Mouse (Mus musculus) lung, adult 2 months (tissue): ENCODE measurements around the gene Hhipl2. TPM values are rescaled to one million over a fixed set of nuclear protein-coding genes. Genes with fewer than 3 reads are reported as not detected.
A peak's percentile ranks its signal among the peaks of the same experiment; 100 is the strongest.
"Not testable (repeated sequence)": the region's sequence is repeated elsewhere in the genome, so short reads cannot be mapped to it uniquely, and the experiment has no call there.

ENCODE experiments used
- DNase-seq: peaks from one replicate; pipeline ENCODE4 v3.0.0; 2022
- H3K4me1 ChIP-seq: fragments of 200-500 bp; 2 replicates; pipeline ENCODE4 v1.6.1; 2011; ENCODE audit warnings: low read length; ENCODE audit not compliant: control insufficient read depth, insufficient read depth
- H3K4me3 ChIP-seq: fragments of 200-500 bp; replicated peaks from 2 replicates; pipeline ENCODE3; 2011; ENCODE audit warnings: low read depth, mild to moderate bottlenecking, control low read depth, low read length; ENCODE audit errors: extremely low read depth
- CTCF ChIP-seq: fragments of 200-500 bp; IDR thresholded peaks from 2 replicates; pipeline ENCODE4 v1.5.1; 2011; ENCODE audit warnings: mild to moderate bottlenecking, low read length, control low read depth; ENCODE audit not compliant: insufficient read depth
- POLR2A ChIP-seq: fragments of 200-500 bp; IDR thresholded peaks from 2 replicates; pipeline ENCODE4 v1.6.1; 2011; ENCODE audit warnings: low read depth, mild to moderate bottlenecking, control low read depth, low read length, borderline replicate concordance; ENCODE audit errors: extremely low read depth
- WGBS: fragments of 180-500 bp; shearing (Covaris S2); methylation state at CpG from one replicate; pipeline ENCODE4 v1.1.7; 2018; 5-methylcytosine and 5-hydroxymethylcytosine counted together
- polyA plus RNA-seq: library from polyadenylated mRNA; depleted of rRNA; stranded (reverse); fragments of >200 nt; gene quantifications from 2 replicates; pipeline ENCODE4 v1.2.3, GENCODE M21; 2012; rRNA removed

Hhipl2 gene
- polyA plus RNA-seq: 0.08 and 0.10 TPM in 2 replicates

DNA sequence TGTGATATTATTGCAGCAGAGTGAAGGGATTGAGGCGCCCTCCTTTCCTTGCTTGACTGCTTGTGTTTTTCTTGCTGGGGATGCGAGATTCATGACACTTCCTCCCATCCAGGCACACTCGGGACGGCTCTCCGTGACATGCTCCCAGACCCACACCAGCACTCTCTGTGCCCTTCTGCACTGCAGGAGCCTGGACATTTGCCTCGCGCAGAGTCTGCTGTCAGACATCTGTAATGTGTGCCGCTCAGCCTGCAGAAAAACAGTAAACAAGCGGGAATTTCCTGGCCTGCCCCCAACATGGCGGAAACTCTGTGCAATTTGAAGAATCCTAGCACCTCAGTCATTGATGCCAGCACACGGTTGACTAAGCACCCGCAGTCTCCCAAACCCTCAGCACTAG, at the start of gene Hhipl2:
TSS of gene Hhipl2 (plus strand) at position 343 of the 400 bp plus-strand sequence.
- DNase-seq: no peak
- TF ChIP-seq POLR2A (no peak), CTCF (no peak)
- WGBS: 63% methylated on average over 12 of the region's 12 CpGs
- Histone ChIP-seq H3K4me3 (no peak within 1 kb of the TSS), H3K4me1 (no peaks in the 10 kb centered on the region; the same call in 1 of the 2 replicates)

DNA sequence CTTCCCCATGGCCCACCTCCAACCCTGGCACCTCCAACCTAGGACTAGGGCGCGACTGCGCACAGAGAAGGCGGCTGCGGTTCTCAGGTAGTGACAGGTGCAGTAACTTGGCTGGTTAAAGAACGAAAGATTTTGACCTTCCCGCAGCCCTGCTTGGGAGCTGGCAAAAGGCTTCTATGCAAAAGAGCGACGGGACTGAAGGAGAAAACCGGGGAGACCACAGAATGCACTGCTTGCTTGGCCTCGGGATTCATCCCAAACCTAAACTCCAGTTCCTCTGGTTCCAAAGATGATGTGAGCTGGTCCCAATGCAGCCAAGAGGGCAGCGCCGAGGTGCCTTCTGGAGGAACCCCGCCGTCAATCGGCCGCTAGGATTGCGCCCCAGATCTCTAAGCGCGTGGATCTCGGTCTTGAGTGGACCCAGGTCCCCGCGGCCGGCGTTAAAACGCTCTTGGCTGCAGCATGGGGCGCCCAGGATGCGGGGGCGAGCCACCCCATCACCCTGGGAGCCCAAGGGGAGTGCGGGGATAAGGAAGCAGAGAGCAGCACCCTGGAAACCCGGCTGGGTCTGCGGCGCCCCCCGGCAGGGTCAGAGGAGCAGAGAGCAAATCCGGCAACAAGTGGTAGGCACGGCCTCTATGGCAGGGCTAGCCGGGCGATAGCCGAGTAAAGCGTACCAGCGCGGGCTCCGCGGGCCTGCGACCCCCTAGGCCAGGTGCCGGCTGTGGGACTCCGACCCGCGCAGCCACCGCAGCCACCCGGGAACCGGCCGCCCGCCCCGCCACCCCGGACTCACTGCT, 49.2 kb upstream of the Hhipl2 start:
- no peaks in the 10 kb centered on the region for H3K4me1 ChIP-seq
- TF ChIP-seq CTCF (no peak), POLR2A (no peak)
- 3% methylated on average over 56 of the region's 56 CpGs for WGBS
- peak overlapping the region; percentile 79 for H3K4me3 ChIP-seq
- DNase-seq: no peak

- TF ChIP-seq CTCF: no peak
- TF ChIP-seq POLR2A: peak; percentile 71; the same call in 1 of the 2 replicates
- H3K4me3 ChIP-seq: peak within 1 kb of the TSS; percentile 79
- under 1% methylated on average over 48 of the region's 51 CpGs for WGBS
- H3K4me1 ChIP-seq: no peaks in the 10 kb centered on the region
- DNase-seq: peak; percentile 89
These were observed 48.5 kb upstream of the Hhipl2 start, which contains the start of gene Mia3 for GRCm38 (mm10) chr1:183369427-183370014. Gene Mia3, minus strand, starts transcription at chr1:183369553.

DNA sequence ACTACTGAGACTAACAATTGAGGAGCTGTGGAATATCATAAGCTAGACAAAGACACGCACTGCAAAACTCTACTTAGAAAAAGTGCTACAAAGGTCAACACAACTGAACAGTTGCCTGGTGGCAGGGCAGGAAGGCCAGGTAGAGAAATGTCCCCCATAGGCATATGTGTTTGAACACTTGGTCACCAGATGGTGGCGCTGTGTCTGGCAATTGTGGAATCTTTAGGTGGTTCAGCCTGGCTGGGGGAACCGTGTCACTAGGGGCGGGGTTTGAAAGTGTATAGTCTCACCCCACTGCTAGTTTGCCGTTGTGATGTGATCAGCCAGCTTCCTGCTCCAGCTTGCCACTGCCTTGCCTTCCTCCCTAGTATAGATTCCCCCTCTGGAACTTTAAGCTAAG, 43.3 kb upstream of the Hhipl2 start:
- WGBS: 81% methylated on average over 5 of the region's 5 CpGs
- Histone ChIP-seq H3K4me1 (no peaks in the 10 kb centered on the region), H3K4me3 (no peak overlapping the region)
- no peak for DNase-seq
- TF ChIP-seq CTCF (no peak), POLR2A (no peak)

GRCm38 (mm10) chr1:183377045-183377444, 41.0 kb upstream of the Hhipl2 start:
- no peak for TF ChIP-seq POLR2A
- no peak for TF ChIP-seq CTCF
- Histone ChIP-seq H3K4me3 (no peak overlapping the region), H3K4me1 (no peaks in the 10 kb centered on the region)
- 66% methylated on average over 4 of the region's 4 CpGs for WGBS
- no peak for DNase-seq

- TF ChIP-seq POLR2A (no peak), CTCF (no peak)
- no peak for DNase-seq
- 57% methylated on average over 10 of the region's 10 CpGs for WGBS
- H3K4me3 ChIP-seq: no peak overlapping the region
- no peaks in the 10 kb centered on the region for H3K4me1 ChIP-seq
These were observed 39.6 kb upstream of the Hhipl2 start for GRCm38 (mm10) chr1:183378321-183378941.

- not testable (repeated sequence) for H3K4me1 ChIP-seq, DNase-seq, H3K4me3 ChIP-seq
- WGBS: 83% methylated on average over 3 of the region's 3 CpGs
These were observed 38.6 kb upstream of the Hhipl2 start for GRCm38 (mm10) chr1:183379376-183379775.

- no peak for TF ChIP-seq POLR2A
- no peak for TF ChIP-seq CTCF
- 72% methylated on average over 5 of the region's 5 CpGs for WGBS
- Histone ChIP-seq H3K4me1 (no peaks in the 10 kb centered on the region), H3K4me3 (no peak overlapping the region)
- no peak for DNase-seq
These were observed 36.2 kb upstream of the Hhipl2 start for GRCm38 (mm10) chr1:183381816-183382215.

DNA sequence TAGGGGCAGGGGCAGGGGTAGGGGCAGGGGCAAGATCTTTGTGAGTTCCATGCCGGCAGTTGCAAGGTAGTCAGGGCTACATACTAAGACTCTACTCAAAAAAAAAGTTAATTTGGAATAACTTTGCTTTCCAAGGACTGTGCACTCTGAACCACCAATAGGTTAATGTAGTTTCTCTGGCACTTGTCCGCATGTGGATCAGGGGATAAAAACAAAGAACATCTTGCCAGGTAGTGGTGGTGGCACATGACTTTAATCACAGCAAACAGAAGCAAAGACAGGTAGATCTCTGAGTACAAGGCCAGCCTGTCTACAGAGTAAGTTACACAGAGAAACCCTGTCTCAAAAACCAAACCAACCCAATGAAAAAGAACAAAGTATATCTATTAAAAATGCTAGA, 35.4 kb upstream of the Hhipl2 start:
- TF ChIP-seq CTCF (no peak), POLR2A (no peak)
- DNase-seq: no peak
- 87% methylated on average over 2 of the region's 2 CpGs for WGBS
- no peak overlapping the region for H3K4me3 ChIP-seq
- H3K4me1 ChIP-seq: no peaks in the 10 kb centered on the region

DNA sequence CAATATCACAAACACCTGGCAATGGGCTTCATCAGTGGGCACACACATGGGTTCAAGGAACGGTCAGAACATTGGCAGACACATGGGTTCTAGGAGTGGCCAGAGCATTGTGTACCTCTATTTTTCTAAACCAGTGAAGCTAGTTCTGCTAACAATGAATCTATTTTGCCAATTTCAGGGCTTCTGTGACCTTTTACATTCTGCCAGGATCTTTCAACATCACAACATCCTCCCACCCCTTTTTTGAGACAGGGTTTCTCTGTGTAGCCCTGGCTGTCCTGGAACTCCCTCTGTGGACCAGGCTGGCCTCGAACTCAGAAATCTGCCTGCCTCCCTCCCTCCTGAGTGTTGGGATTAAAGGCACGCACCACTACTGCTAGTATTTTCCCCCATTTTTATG, 30.6 kb upstream of the Hhipl2 start:
- not testable (repeated sequence) for H3K4me3 ChIP-seq, H3K4me1 ChIP-seq, DNase-seq
- 93% methylated on average over 3 of the region's 3 CpGs for WGBS
